Mouse (Mus musculus): Measurements from ENCODE around the gene Pvr.

Pvr gene

GRCm38 (mm10) chr7:19920506-19921261 lies at the start of gene Pvr:
Gene Pvr, minus strand, starts transcription at chr7:19921160.
- DNase-seq (ENCODE audit: extremely low read depth, low read depth) = no peak

- no peak for DNase-seq (ENCODE audit: extremely low read depth, low read depth)
Observed at GRCm38 (mm10) chr7:19970196-19970595, 49.2 kb upstream of the Pvr start.

- DNase-seq (ENCODE audit: extremely low read depth, low read depth) = no peak
Observed at GRCm38 (mm10) chr7:19969541-19970090, 48.7 kb upstream of the Pvr start.

- no peak for DNase-seq (ENCODE audit: extremely low read depth, low read depth)
Observed at GRCm38 (mm10) chr7:19969106-19969505, 48.1 kb upstream of the Pvr start.

GRCm38 (mm10) chr7:19964985-19965579 lies 44.1 kb upstream of the Pvr start, which contains the start of gene Ceacam20:
Gene Ceacam20, plus strand, starts transcription at chr7:19965412.
- no peak for DNase-seq (ENCODE audit: extremely low read depth, low read depth)

GRCm38 (mm10) chr7:19962423-19962822 lies 41.5 kb upstream of the Pvr start:
- DNase-seq (ENCODE audit: extremely low read depth, low read depth) = no peak

GRCm38 (mm10) chr7:19956341-19956781 lies 35.4 kb upstream of the Pvr start:
- DNase-seq (ENCODE audit: extremely low read depth, low read depth) = peak; percentile 54

GRCm38 (mm10) chr7:19955861-19956260 lies 34.9 kb upstream of the Pvr start:
- DNase-seq (ENCODE audit: extremely low read depth, low read depth) = no peak

- DNase-seq (ENCODE audit: extremely low read depth, low read depth) = no peak
Observed at GRCm38 (mm10) chr7:19953054-19953453, 32.1 kb upstream of the Pvr start.

GRCm38 (mm10) chr7:19952320-19952986 lies 31.5 kb upstream of the Pvr start:
- DNase-seq (ENCODE audit: extremely low read depth, low read depth) = no peak

GRCm38 (mm10) chr7:19950589-19950988 lies 29.6 kb upstream of the Pvr start, which contains the start of gene Igsf23:
Gene Igsf23, minus strand, starts transcription at chr7:19950756.
- DNase-seq (ENCODE audit: extremely low read depth, low read depth) = no peak

GRCm38 (mm10) chr7:19949996-19950395 lies 29.0 kb upstream of the Pvr start:
- DNase-seq (ENCODE audit: extremely low read depth, low read depth) = no peak

- no peak for DNase-seq (ENCODE audit: extremely low read depth, low read depth)
Observed at GRCm38 (mm10) chr7:19948956-19949355, 28.0 kb upstream of the Pvr start.

GRCm38 (mm10) chr7:19945821-19946515 lies 25.0 kb upstream of the Pvr start:
- no peak for DNase-seq (ENCODE audit: extremely low read depth, low read depth)

GRCm38 (mm10) chr7:19945201-19945600 lies 24.2 kb upstream of the Pvr start:
- DNase-seq (ENCODE audit: extremely low read depth, low read depth) = no peak

- no peak for DNase-seq (ENCODE audit: extremely low read depth, low read depth)
Observed at GRCm38 (mm10) chr7:19944709-19945108, 23.7 kb upstream of the Pvr start.

- peak; percentile 44 for DNase-seq (ENCODE audit: extremely low read depth, low read depth)
Observed at GRCm38 (mm10) chr7:19940256-19940655, 19.3 kb upstream of the Pvr start.

GRCm38 (mm10) chr7:19939555-19940235 lies 18.7 kb upstream of the Pvr start:
- DNase-seq (ENCODE audit: extremely low read depth, low read depth) = peak; percentile 15

- no peak for DNase-seq (ENCODE audit: extremely low read depth, low read depth)
Observed at GRCm38 (mm10) chr7:19937229-19937821, 16.4 kb upstream of the Pvr start.

GRCm38 (mm10) chr7:19935961-19936360 lies 15.0 kb upstream of the Pvr start:
- no peak for DNase-seq (ENCODE audit: extremely low read depth, low read depth)
